Mouse (Mus musculus) embryonic facial prominence, embryonic 14.5 days (tissue): ENCODE results near the gene Gm10358. TPM values are rescaled to one million over a fixed set of nuclear protein-coding genes. Genes with fewer than 3 reads are reported as not detected.
"Not testable (repeated sequence)": the region's sequence is repeated elsewhere in the genome, so short reads cannot be mapped to it uniquely, and the experiment has no call there.

ENCODE experiments used
- ATAC-seq: fragments of 200-750 bp; cut with Nextera tagmentation; 2 replicates; pipeline ENCODE4 v1.8.0; 2017; ENCODE audit warnings: low read depth, moderate number of reproducible peaks, moderate TSS enrichment
- DNase-seq: peaks from one replicate; pipeline ENCODE4 v3.0.0-alpha.2; 2015; ENCODE audit warnings: low spot score
- H3K27ac ChIP-seq: fragments of 300-500 bp; sonication (generic); replicated peaks from 2 replicates; pipeline ENCODE4 v1.5.1; 2014; ENCODE audit warnings: low read depth, mild to moderate bottlenecking, low read length, moderate library complexity
- H3K27me3 ChIP-seq: fragments of 300-500 bp; sonication (generic); replicated peaks from 2 replicates; pipeline ENCODE4 v1.6.1; 2014; ENCODE audit warnings: low read length; ENCODE audit not compliant: control insufficient read depth, insufficient read depth
- H3K36me3 ChIP-seq: fragments of 300-500 bp; sonication (generic); 2 replicates; pipeline ENCODE4 v1.6.1; 2014; ENCODE audit warnings: low read length, mixed read lengths; ENCODE audit not compliant: control insufficient read depth, insufficient read depth
- H3K4me1 ChIP-seq: fragments of 300-500 bp; sonication (generic); 2 replicates; pipeline ENCODE4 v1.6.1; 2014; ENCODE audit warnings: antibody characterized with exemption, low read length; ENCODE audit not compliant: control insufficient read depth, insufficient read depth
- H3K4me2 ChIP-seq: fragments of 300-500 bp; sonication (generic); 2 replicates; pipeline ENCODE4 v1.6.1; 2014; ENCODE audit warnings: low read depth, mild to moderate bottlenecking, low read length, moderate library complexity, mixed read lengths
- H3K4me3 ChIP-seq: fragments of 300-500 bp; sonication (generic); 2 replicates; pipeline ENCODE4 v1.5.1; 2014; ENCODE audit warnings: low read depth, mild to moderate bottlenecking, low read length
- H3K9ac ChIP-seq: fragments of 300-500 bp; sonication (generic); 2 replicates; pipeline ENCODE4 v1.6.1; 2014; ENCODE audit warnings: low read depth, mild to moderate bottlenecking, low read length, moderate library complexity, mixed read lengths
- H3K9me3 ChIP-seq: fragments of 300-500 bp; sonication (generic); 2 replicates; pipeline ENCODE4 v1.6.1; 2016; ENCODE audit warnings: low read length; ENCODE audit not compliant: control insufficient read depth
- WGBS: fragments of 180-500 bp; shearing (Covaris S2); extraction: QIAGEN DNeasy Blood & Tissue Kit; methylation state at CpG from one replicate; pipeline ENCODE4 v1.1.7; 2014; 5-methylcytosine and 5-hydroxymethylcytosine counted together
- polyA plus RNA-seq: library from polyadenylated mRNA; unstranded; fragments of >200 nt; fragmentation: Nextera tagmentation; extraction: Ambion mirVana; gene quantifications from 2 replicates; pipeline ENCODE4 v1.2.1, GENCODE M21; 2014

The Gm10358 gene
- polyA plus RNA-seq: 0.35 TPM in 1 of 2 replicates, not detected in the other

DNA sequence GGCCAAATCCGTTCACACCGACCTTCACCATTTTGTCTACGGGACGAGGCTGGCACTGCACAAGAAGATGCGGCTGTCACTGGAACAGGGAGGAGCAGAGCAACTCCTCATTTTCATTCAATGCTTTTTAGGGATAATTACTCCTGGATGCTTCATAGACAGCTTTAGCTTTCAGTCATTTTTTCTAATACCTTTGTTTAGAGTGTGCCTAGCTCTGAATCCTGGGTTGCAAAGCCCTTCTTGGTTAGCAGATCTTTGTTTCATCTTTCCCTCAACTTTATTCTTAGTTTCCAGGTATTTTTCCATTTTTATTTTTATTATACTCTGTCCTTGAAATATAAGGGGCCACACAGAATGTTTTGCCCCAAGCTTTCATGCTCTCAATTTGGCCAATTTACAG, at the start of gene Gm10358:
Gm10358 (minus strand) TSS at position 101 of the 400 bp plus-strand sequence.
- no peaks in the 10 kb centered on the region for H3K9me3 ChIP-seq
- DNase-seq: no peak
- 95% methylated on average over 5 of the region's 5 CpGs for WGBS
- H3K27me3 ChIP-seq: no peaks in the 10 kb centered on the region
- no peaks in the 10 kb centered on the region for H3K36me3 ChIP-seq
- no peak within 1 kb of the TSS for H3K27ac ChIP-seq
- H3K4me2 ChIP-seq: no peak within 1 kb of the TSS
- no peak for ATAC-seq
- H3K4me3 ChIP-seq: no peak within 1 kb of the TSS
- H3K4me1 ChIP-seq: no peaks in the 10 kb centered on the region
- H3K9ac ChIP-seq: no peak within 1 kb of the TSS

DNA sequence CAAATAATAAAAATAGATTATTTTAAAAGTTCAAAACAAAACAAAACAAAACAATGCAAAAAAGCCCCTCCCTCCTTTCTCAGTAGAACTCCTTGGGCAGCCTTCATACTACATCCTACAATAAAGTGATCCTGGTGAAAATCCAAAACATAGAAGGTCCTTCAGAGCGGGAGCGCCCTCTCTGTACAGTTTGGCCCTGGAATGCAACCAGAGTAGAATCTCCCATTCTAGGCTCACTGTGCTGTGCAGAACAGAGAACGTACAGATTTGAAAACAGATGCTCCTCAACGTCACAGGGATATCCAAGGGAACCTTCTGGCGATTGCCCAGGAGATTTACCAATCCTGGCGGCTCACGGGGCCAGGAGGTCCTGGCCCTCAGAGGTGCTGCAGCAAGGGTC, 42.0 kb upstream of the Gm10358 start, which contains the start of gene Iqcm:
Iqcm (plus strand) TSS at position 301 of the 400 bp plus-strand sequence.
- Histone ChIP-seq H3K9me3 (no peaks in the 10 kb centered on the region), H3K4me3 (no peak within 1 kb of the TSS), H3K4me1 (no peaks in the 10 kb centered on the region), H3K4me2 (no peak within 1 kb of the TSS), H3K27ac (no peak within 1 kb of the TSS), H3K36me3 (no peaks in the 10 kb centered on the region), H3K9ac (no peak within 1 kb of the TSS), H3K27me3 (no peaks in the 10 kb centered on the region)
- ATAC-seq (no peak), DNase-seq (no peak)
- 85% methylated on average over 7 of the region's 7 CpGs for WGBS

DNA sequence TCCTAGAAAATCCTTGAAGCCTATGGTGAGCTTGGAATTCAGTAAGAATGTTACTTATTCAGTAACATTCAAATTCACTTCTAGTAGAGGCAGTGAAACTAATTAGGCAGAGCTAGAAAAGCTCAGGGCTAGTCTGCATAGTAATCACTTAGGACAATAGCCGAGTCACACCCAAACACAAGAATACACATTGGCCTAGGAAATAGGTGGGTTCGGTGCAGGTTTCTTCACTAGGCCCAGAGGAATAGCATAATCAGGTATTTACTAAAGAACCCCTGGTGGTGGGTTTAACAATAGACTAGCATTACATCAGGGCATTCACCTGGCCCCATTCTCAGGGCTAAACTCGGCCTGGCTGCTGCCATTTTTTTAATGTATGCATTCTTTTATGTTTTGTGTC, 9.3 kb upstream of the Gm10358 start:
- H3K36me3 ChIP-seq, H3K4me1 ChIP-seq, H3K9ac ChIP-seq, H3K9me3 ChIP-seq, H3K27ac ChIP-seq, DNase-seq, ATAC-seq, H3K4me2 ChIP-seq, H3K4me3 ChIP-seq, H3K27me3 ChIP-seq: not testable (repeated sequence)
- 77% methylated on average over 3 of the region's 3 CpGs for WGBS

DNA sequence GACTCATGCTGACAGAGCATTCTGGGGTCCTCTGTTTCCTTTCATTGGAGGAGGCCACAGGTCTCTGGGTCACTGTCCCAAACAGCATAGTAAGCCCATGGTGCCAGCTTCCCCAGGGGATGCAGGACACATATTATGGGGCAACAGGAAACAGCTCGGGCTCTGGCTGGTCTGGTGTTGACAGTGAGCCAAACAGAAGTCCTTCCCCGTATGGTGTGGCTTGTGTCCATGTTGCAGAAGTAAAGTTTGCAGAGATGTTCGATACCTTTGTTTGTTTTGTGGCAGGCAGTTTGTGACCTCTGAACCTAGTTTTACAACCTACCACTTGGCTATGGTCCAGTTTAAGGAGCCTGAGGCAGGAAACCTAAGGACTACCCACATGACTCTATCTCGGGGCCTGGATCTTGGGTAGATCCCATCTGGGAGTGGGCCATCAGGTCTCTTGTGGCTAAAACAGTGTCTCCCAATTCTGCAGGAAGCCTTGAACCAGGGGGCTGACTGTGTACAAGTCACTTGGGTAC, 21.6 kb downstream of the Gm10358 start:
- no peaks in the 10 kb centered on the region for H3K27me3 ChIP-seq
- DNase-seq (no peak), ATAC-seq (no peak)
- no peak overlapping the region for H3K27ac ChIP-seq
- no peaks in the 10 kb centered on the region for H3K36me3 ChIP-seq
- H3K9me3 ChIP-seq: no peaks in the 10 kb centered on the region
- H3K4me1 ChIP-seq: no peaks in the 10 kb centered on the region
- 90% methylated on average over 4 of the region's 4 CpGs for WGBS
- H3K9ac ChIP-seq: no peak overlapping the region
- no peak overlapping the region for H3K4me2 ChIP-seq
- no peak overlapping the region for H3K4me3 ChIP-seq

DNA sequence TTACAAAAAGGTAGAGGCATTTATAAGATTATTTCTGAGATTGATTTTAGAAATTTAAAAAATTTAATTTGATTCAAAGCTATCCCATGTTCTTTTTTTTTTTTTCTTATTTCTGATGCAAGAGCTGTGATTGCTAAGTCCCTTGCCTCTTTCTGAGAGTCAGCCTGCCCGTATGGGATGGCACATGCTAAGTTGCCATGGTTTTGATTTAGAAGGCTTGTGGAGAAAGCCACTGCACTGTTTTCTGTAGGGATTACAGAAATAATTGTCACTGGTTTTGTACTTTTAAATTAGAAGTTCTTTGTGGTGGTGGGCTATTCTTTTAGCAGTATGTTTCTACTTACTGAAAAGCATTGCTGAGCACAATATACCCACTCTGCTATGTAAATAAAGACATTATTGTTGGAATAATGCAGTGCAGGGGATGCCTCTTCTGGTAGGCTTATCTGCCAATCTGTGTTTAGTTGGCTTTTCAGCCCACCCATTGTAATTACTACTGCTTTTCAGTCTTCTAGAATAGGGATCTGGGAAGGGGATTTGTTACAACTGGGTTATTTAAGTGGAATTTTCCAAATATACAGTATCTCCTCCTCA, 30.8 kb downstream of the Gm10358 start:
- peak; percentile 2 for DNase-seq
- Histone ChIP-seq H3K4me1 (no peaks in the 10 kb centered on the region), H3K27ac (no peak overlapping the region), H3K4me3 (no peak overlapping the region), H3K9ac (no peak overlapping the region), H3K36me3 (no peaks in the 10 kb centered on the region), H3K4me2 (no peak overlapping the region), H3K9me3 (no peaks in the 10 kb centered on the region), H3K27me3 (no peaks in the 10 kb centered on the region)
- ATAC-seq: no peak
- WGBS: 37% methylated on average over 1 of the region's 1 CpGs

DNA sequence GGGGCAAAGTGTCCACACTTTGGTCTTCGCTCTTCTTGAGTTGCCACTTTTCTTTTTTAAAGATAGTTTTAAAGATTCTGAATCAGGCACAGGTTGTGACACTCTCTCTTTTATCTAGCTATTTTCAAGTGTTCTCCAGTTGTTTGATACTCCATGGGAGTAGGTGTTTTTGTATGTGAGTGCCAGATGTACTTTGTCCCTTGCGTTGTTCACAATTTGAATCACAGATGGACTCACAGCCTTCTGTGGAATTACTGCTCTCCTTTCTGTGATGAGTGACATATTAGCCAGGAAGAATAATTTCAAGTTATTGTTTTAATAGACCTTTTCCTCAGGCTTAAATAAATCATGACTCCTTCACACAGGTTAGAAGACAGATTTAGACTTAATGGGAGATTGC, 34.4 kb downstream of the Gm10358 start:
- no peak overlapping the region for H3K27ac ChIP-seq
- H3K9me3 ChIP-seq: no peaks in the 10 kb centered on the region
- H3K4me1 ChIP-seq: no peaks in the 10 kb centered on the region
- H3K27me3 ChIP-seq: no peaks in the 10 kb centered on the region
- no peak for DNase-seq
- no peak overlapping the region for H3K4me2 ChIP-seq
- H3K4me3 ChIP-seq: no peak overlapping the region
- ATAC-seq: no peak
- 84% methylated on average over 2 of the region's 2 CpGs for WGBS
- no peaks in the 10 kb centered on the region for H3K36me3 ChIP-seq
- no peak overlapping the region for H3K9ac ChIP-seq

Other genes starting within 250 kb of the Gm10358 start
- 0.29 and 0.37 TPM in 2 replicates for gene Rasd2, start 192.6 kb downstream of the Gm10358 start, polyA plus RNA-seq
- 0.08 TPM in 1 of 2 replicates, not detected in the other for gene Iqcm, start 42.1 kb upstream of the Gm10358 start, polyA plus RNA-seq